Mouse (Mus musculus) neural tube, embryonic 12.5 days (tissue): ENCODE measurements around the gene Insl6. TPM values are rescaled to one million over a fixed set of nuclear protein-coding genes. Genes with fewer than 3 reads are reported as not detected.

ENCODE experiments used
- ATAC-seq: fragments of 200-750 bp; cut with Nextera tagmentation; 2 replicates; pipeline ENCODE4 v1.8.0; 2017; ENCODE audit warnings: low read depth, mild to moderate bottlenecking, moderate TSS enrichment, moderate library complexity; ENCODE audit not compliant: low FRiP score
- H3K27ac ChIP-seq: fragments of 300-500 bp; sonication (generic); 2 replicates; pipeline ENCODE4 v1.5.1; 2016
- H3K27me3 ChIP-seq: fragments of 300-500 bp; sonication (generic); replicated peaks from 2 replicates; pipeline ENCODE4 v1.6.1; 2016; ENCODE audit warnings: mild to moderate bottlenecking
- H3K36me3 ChIP-seq: fragments of 300-500 bp; sonication (generic); 2 replicates; pipeline ENCODE4 v1.6.1; 2016; ENCODE audit warnings: mild to moderate bottlenecking
- H3K4me1 ChIP-seq: fragments of 300-500 bp; sonication (generic); 2 replicates; pipeline ENCODE4 v1.6.1; 2016
- H3K4me2 ChIP-seq: fragments of 300-500 bp; sonication (generic); replicated peaks from 2 replicates; pipeline ENCODE4 v1.6.1; 2016; ENCODE audit warnings: mild to moderate bottlenecking
- H3K4me3 ChIP-seq: fragments of 300-500 bp; sonication (generic); 2 replicates; pipeline ENCODE4 v1.5.1; 2016
- H3K9ac ChIP-seq: fragments of 300-500 bp; sonication (generic); 2 replicates; pipeline ENCODE4 v1.6.1; 2016; ENCODE audit warnings: mild to moderate bottlenecking
- H3K9me3 ChIP-seq: fragments of 300-500 bp; sonication (generic); 2 replicates; pipeline ENCODE4 v1.6.1; 2016; ENCODE audit warnings: mild to moderate bottlenecking
- WGBS: fragments of 180-500 bp; shearing (Covaris S2); methylation state at CpG from one replicate; pipeline ENCODE4 v1.1.7; 2016; 5-methylcytosine and 5-hydroxymethylcytosine counted together
- polyA plus RNA-seq: library from polyadenylated mRNA; unstranded; fragments of >200 nt; fragmentation: Nextera tagmentation; extraction: Ambion mirVana; gene quantifications from 2 replicates; pipeline ENCODE4 v1.2.1, GENCODE M21; 2016

Gene Insl6
- polyA plus RNA-seq, 1 experiment from 2014 or later = 4.5 TPM

DNA sequence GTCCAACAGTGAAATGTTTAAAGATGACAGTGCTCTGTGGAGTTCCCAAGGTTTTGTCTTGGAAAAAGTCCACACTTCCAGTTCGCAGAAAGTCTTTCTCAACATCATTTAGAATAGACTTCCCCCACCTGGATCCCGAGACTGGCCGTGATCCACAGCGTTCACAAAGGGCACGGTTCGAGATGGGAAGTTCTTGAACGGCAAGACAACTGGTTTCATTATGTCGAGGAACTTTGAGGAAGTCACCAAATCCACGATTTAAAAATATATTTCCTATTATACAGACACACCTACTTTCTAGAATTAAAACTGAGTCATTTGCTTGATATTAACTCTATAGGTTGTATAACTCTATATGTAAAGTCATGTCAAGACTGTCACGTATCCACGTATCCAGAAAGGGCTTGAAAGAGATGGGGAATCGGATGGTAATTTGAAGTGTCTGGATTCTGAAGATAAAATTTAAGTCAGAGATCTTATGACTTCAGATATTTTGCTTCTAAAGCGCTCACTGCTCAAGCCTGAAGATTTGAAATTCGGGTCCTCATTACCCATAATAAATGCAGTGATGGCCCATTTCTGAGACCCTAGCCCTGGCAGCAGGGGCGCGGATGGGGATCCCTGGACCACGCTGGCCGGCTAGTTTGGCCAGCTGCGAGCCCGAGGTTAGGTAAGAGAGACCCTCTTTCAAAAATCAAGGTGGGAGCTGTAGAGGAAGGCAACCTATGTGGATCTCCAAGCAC lies 41.2 kb upstream of the Insl6 start:
- peaks cover 10% of the 10 kb centered on the region; the same call in 1 of the 2 replicates for H3K4me1 ChIP-seq
- H3K9ac ChIP-seq = no peak overlapping the region
- H3K36me3 ChIP-seq = no peaks in the 10 kb centered on the region
- peak overlapping the region; percentile 63 for H3K4me2 ChIP-seq
- H3K4me3 ChIP-seq = peak overlapping the region; percentile 37
- no peak for ATAC-seq
- no peaks in the 10 kb centered on the region; the same call in 1 of the 2 replicates for H3K27me3 ChIP-seq
- no peak overlapping the region for H3K27ac ChIP-seq
- 63% methylated on average over 20 of the region's 20 CpGs for WGBS
- H3K9me3 ChIP-seq = no peaks in the 10 kb centered on the region

DNA sequence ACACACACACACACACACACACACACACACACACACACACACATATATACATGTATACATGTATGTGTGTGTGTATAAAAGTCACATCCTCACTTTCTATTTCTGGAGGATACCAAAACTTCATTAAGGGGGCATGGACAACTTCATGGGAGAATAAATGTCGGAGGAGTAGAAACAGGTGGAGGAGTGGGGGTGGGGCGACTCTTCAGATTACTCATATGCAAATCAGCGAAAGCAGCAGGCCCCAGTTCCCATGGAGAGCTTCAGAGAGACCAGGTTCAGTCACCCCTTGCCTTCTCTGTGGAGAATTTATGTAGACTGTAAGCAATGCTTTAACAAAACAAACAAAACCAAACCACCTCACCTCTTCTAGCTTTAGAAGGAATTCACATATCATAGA lies 39.9 kb upstream of the Insl6 start:
- ATAC-seq = no peak

GRCm38 (mm10) chr19:29364076-29364475 lies 38.9 kb upstream of the Insl6 start:
- H3K36me3 ChIP-seq = no peaks in the 10 kb centered on the region
- no peak for ATAC-seq
- 82% methylated on average over 5 of the region's 5 CpGs for WGBS

More for the DNA sequence above, 39.9 kb upstream of the Insl6 start:
- Histone ChIP-seq H3K27me3 (no peaks in the 10 kb centered on the region; the same call in 1 of the 2 replicates), H3K4me3 (no peak overlapping the region), H3K9ac (no peak overlapping the region), H3K9me3 (no peaks in the 10 kb centered on the region), H3K36me3 (no peaks in the 10 kb centered on the region), H3K4me1 (peaks cover 16% of the 10 kb centered on the region), H3K27ac (no peak overlapping the region), H3K4me2 (no peak overlapping the region)
- 25% methylated on average over 3 of the region's 3 CpGs for WGBS

GRCm38 (mm10) chr19:29363557-29363956 lies 38.4 kb upstream of the Insl6 start:
- no peak overlapping the region for H3K4me3 ChIP-seq
- no peak for ATAC-seq
- H3K9me3 ChIP-seq = no peaks in the 10 kb centered on the region
- no peaks in the 10 kb centered on the region; the same call in 1 of the 2 replicates for H3K27me3 ChIP-seq
- H3K36me3 ChIP-seq = no peaks in the 10 kb centered on the region
- no peak overlapping the region for H3K27ac ChIP-seq
- WGBS = 89% methylated on average over 7 of the region's 7 CpGs
- H3K4me1 ChIP-seq = peaks cover 16% of the 10 kb centered on the region
- no peak overlapping the region for H3K9ac ChIP-seq
- no peak overlapping the region for H3K4me2 ChIP-seq

More at GRCm38 (mm10) chr19:29364076-29364475, 38.9 kb upstream of the Insl6 start:
- Histone ChIP-seq H3K27me3 (no peaks in the 10 kb centered on the region; the same call in 1 of the 2 replicates), H3K9ac (no peak overlapping the region), H3K27ac (no peak overlapping the region), H3K4me3 (no peak overlapping the region), H3K4me1 (peaks cover 16% of the 10 kb centered on the region), H3K9me3 (no peaks in the 10 kb centered on the region), H3K4me2 (no peak overlapping the region)

GRCm38 (mm10) chr19:29362173-29362930 lies 37.2 kb upstream of the Insl6 start:
- H3K36me3 ChIP-seq = 0 out of 2 replicates have a peak, but pooled peaks cover 6% of the 10 kb centered on the region
- 52% methylated on average over 13 of the region's 13 CpGs for whole genome bisulfite sequencing
- 0 out of 2 replicates have a peak, but pooled peaks have one; percentile 51 for ATAC-seq
- peak overlapping the region; percentile 73; the same call in 1 of the 2 replicates for H3K9ac ChIP-seq
- H3K9me3 ChIP-seq = no peaks in the 10 kb centered on the region
- H3K4me2 ChIP-seq = peak overlapping the region; percentile 78
- H3K4me3 ChIP-seq = peak overlapping the region; percentile 67
- peaks cover 13% of the 10 kb centered on the region for H3K4me1 ChIP-seq
- H3K27ac ChIP-seq = no peak overlapping the region
- H3K27me3 ChIP-seq = no peaks in the 10 kb centered on the region; the same call in 1 of the 2 replicates

GRCm38 (mm10) chr19:29361468-29362130 lies 36.4 kb upstream of the Insl6 start:
- Histone ChIP-seq H3K4me2 (peak overlapping the region; percentile 78), H3K27me3 (no peaks in the 10 kb centered on the region; the same call in 1 of the 2 replicates), H3K27ac (no peak overlapping the region), H3K9me3 (no peaks in the 10 kb centered on the region), H3K9ac (peak overlapping the region; percentile 73), H3K4me3 (peak overlapping the region; percentile 67), H3K4me1 (peaks cover 7% of the 10 kb centered on the region), H3K36me3 (0 out of 2 replicates have a peak, but pooled peaks cover 6% of the 10 kb centered on the region)
- WGBS = 3% methylated on average over 33 of the region's 33 CpGs
- ATAC-seq = peak; percentile 100

GRCm38 (mm10) chr19:29360251-29360650 lies 35.1 kb upstream of the Insl6 start:
- no peak for ATAC-seq
- Histone ChIP-seq H3K9ac (no peak overlapping the region), H3K4me1 (peaks cover 7% of the 10 kb centered on the region), H3K36me3 (0 out of 2 replicates have a peak, but pooled peaks cover 6% of the 10 kb centered on the region), H3K9me3 (no peaks in the 10 kb centered on the region), H3K27me3 (no peaks in the 10 kb centered on the region; the same call in 1 of the 2 replicates), H3K4me3 (no peak overlapping the region), H3K4me2 (no peak overlapping the region), H3K27ac (no peak overlapping the region)
- WGBS = 84% methylated on average over 5 of the region's 5 CpGs

DNA sequence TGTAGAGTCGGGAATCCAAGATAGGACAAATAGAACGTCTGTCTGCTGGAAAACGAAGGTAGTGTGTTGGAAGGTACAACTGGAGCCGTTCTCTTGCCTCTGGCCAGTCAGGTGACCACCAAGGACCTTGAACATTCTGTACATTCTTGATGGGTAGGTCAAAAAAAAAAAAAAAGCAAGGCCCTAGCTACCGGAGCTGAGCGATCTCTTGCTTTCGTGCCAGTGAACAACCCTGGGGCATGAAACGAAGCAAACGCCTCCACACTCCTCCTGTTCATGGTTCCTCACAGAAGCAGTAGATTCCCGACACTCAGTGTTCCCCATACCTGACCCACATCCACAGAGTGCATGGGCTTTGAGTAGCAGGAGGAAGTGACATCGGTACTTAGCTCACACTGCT lies 31.1 kb upstream of the Insl6 start:
- Histone ChIP-seq H3K4me1 (peaks cover 5% of the 10 kb centered on the region), H3K4me3 (no peak overlapping the region), H3K4me2 (no peak overlapping the region), H3K9ac (no peak overlapping the region), H3K36me3 (peaks cover 8% of the 10 kb centered on the region; the same call in 1 of the 2 replicates), H3K27me3 (no peaks in the 10 kb centered on the region), H3K9me3 (no peaks in the 10 kb centered on the region), H3K27ac (no peak overlapping the region)
- no peak for ATAC-seq
- WGBS = 85% methylated on average over 11 of the region's 11 CpGs

DNA sequence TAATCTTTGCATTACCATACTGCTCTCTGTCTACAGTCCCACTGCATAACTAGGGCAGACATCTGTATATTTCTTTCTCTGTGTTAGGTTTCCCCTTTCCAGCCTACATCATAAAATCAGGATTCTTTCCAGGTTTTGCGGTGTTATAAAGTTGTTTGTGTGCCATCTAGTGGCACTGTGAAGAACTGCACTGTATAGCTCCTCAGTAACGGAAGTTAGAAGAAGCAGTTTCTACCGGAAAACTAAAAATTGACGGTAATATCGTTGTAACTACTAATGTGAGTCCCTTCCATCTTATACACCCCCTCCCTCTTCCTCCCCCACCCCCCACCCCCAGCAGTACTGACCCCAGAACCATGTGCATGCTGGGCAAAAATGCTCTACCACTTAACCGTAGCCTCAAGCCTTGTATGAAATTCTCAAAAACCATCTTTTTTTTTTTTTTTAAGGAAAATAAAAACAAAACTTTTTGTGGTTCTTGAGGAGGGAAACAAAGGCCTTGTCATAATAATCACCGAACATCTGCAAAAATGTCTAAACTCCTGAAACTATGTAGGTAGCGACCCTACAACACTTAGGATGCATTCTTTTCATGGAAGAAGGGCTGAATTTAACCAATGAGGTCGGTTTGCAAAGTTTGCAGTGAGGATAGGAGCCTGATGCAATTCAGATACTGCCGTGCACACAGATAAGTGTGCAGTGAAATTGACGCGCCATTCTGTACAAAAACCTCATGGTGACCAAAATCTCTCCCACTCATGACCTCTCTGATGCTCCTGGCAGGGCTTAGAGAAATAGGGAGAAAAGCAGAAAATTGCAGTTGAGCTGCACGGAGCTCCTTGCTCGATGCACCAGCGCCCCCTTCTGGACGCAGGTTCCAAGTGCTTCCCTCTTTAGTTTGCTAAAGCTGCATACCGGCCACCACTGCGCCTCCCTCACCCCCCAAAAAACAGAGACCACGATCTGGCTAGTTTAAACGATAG lies 30.0 kb upstream of the Insl6 start:
- WGBS = 6% methylated on average over 20 of the region's 20 CpGs
- H3K9me3 ChIP-seq = no peaks in the 10 kb centered on the region
- no peak overlapping the region for H3K9ac ChIP-seq
- no peaks in the 10 kb centered on the region for H3K27me3 ChIP-seq
- 0 out of 2 replicates have a peak, but pooled peaks have one; percentile 48 for ATAC-seq
- H3K36me3 ChIP-seq = peaks cover 8% of the 10 kb centered on the region; the same call in 1 of the 2 replicates
- H3K4me1 ChIP-seq = no peaks in the 10 kb centered on the region
- H3K4me2 ChIP-seq = peak overlapping the region; percentile 57
- H3K27ac ChIP-seq = no peak overlapping the region
- H3K4me3 ChIP-seq = peak overlapping the region; percentile 19

- no peak overlapping the region for H3K27ac ChIP-seq
- no peak overlapping the region for H3K4me3 ChIP-seq
- no peak overlapping the region for H3K9ac ChIP-seq
- peaks cover 9% of the 10 kb centered on the region; the same call in 1 of the 2 replicates for H3K36me3 ChIP-seq
- 20% methylated on average over 5 of the region's 5 CpGs for WGBS
- H3K9me3 ChIP-seq = no peaks in the 10 kb centered on the region
- ATAC-seq = no peak
- no peaks in the 10 kb centered on the region for H3K27me3 ChIP-seq
- no peak overlapping the region for H3K4me2 ChIP-seq
- no peaks in the 10 kb centered on the region for H3K4me1 ChIP-seq
Measured at GRCm38 (mm10) chr19:29350991-29351390, 25.8 kb upstream of the Insl6 start.

- 82% methylated on average over 6 of the region's 6 CpGs for WGBS
- H3K4me3 ChIP-seq = no peak overlapping the region
- ATAC-seq = no peak
Measured at GRCm38 (mm10) chr19:29345636-29346035, 20.5 kb upstream of the Insl6 start.

More at GRCm38 (mm10) chr19:29345636-29346035, 20.5 kb upstream of the Insl6 start:
- Histone ChIP-seq H3K9ac (no peak overlapping the region), H3K4me1 (no peaks in the 10 kb centered on the region), H3K36me3 (peaks cover 7% of the 10 kb centered on the region; the same call in 1 of the 2 replicates), H3K27ac (no peak overlapping the region), H3K9me3 (no peaks in the 10 kb centered on the region), H3K4me2 (no peak overlapping the region), H3K27me3 (no peaks in the 10 kb centered on the region)
